In the genomic region with DNA sequence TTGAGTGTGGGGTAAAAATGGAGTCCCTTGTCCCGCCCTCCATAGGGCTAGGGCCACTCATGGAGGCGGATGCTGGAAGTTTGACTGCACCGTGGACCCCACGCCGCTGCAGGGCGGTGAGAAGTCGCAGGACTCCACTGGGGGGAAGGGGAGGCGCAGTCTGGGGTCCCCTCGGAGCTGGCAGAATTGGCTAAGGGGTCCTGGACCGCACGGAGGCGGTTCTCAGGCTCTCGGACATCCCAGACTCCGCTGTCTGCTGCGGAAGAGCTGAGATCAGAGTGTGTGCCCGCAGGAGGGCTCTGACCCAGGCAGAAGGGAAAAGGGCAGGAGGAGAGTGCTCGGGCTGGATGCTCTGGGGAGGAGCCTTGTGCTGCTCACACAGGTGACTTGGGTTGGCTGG, we compare ENCODE assay signal across 9 mouse cellular contexts. TPM values are rescaled to one million over a fixed set of nuclear protein-coding genes. Genes with fewer than 3 reads are reported as not detected.
DNase-seq lines count a peak whose midpoint lies in the region; ATAC-seq and TF ChIP-seq lines count a peak whose summit lies in the region.
"Had no signal": no experiment of that assay in that cellular context is flagged by ENCODE, and none has a peak within 500 bp of the region (broad histone marks: within the 10 kb centered on the region; RNA-seq: fewer than 3 reads in every experiment).

No protein-coding gene starts in this region.

- DNase-seq in heart, postnatal 14 days, result no peak
- DNase-seq in ES-CJ7 (ENCODE audit: low read depth, low spot score), result peak; percentile 36
- DNase-seq in liver, postnatal 0 days, result no peak
- DNase-seq in right cerebral cortex, postnatal 25 days, result no peak
- no peak for DNase-seq in left cerebral cortex, postnatal 25 days (ENCODE audit: low spot score in 2 of 2)
- no peak for DNase-seq in thymus, adult 18-20 months
- DNase-seq: adrenal gland, postnatal 10 days had no signal

- no peaks in the 10 kb centered on the region for H3K9me3 ChIP-seq in heart, embryonic 12.5 days (replicated peaks)
- no peaks in the 10 kb centered on the region for H3K9me3 ChIP-seq in liver, postnatal 0 days (ENCODE audit: low read length)

- peak; percentile 33; the same call in 1 of the 2 replicates for ATAC-seq in heart, embryonic 12.5 days (ENCODE audit: insufficient number of reproducible peaks, low FRiP score)
- ATAC-seq in granulocyte monocyte progenitor cell, adult 5-6 weeks (replicated peaks; ENCODE audit: poor library complexity, severe bottlenecking), result peak; percentile 40
- no peak for ATAC-seq in liver, postnatal 0 days

- peak overlapping the region; percentile 80 for H3K4me2 ChIP-seq in heart, embryonic 12.5 days
- H3K4me2 ChIP-seq in liver, postnatal 0 days (ENCODE audit: low read depth, low read length), result peak overlapping the region; percentile 54

- intact Hi-C loops in heart, postnatal 14 days (cut with DNase I), result no loop called here
- intact Hi-C loops in left cerebral cortex, postnatal 25 days (cut with DNase I), result no loop called here

- H3K36me3 ChIP-seq in heart, embryonic 12.5 days, result no peaks in the 10 kb centered on the region
- H3K36me3 ChIP-seq in liver, postnatal 0 days (replicated peaks; ENCODE audit: insufficient read depth, low read length), result no peaks in the 10 kb centered on the region

- H3K27me3 ChIP-seq in heart, embryonic 12.5 days (replicated peaks), result peaks cover 15% of the 10 kb centered on the region
- peaks cover 4% of the 10 kb centered on the region; the same call in 1 of the 2 replicates for H3K27me3 ChIP-seq in liver, postnatal 0 days (ENCODE audit: insufficient read depth, low read length)

- H3K4me3 ChIP-seq in heart, embryonic 12.5 days, result peak overlapping the region; percentile 49
- peak overlapping the region; percentile 30 for H3K4me3 ChIP-seq in liver, postnatal 0 days (ENCODE audit: low read depth, low read length)

- peak overlapping the region; percentile 65; the same call in 1 of the 2 replicates for H3K9ac ChIP-seq in heart, embryonic 12.5 days
- 0 out of 2 replicates have a peak overlapping the region, but pooled peaks have one; percentile 21 for H3K9ac ChIP-seq in liver, postnatal 0 days (replicated peaks)

- no peak overlapping the region for H3K27ac ChIP-seq in heart, embryonic 12.5 days (ENCODE audit: poor library complexity, severe bottlenecking)
- H3K27ac ChIP-seq in liver, postnatal 0 days (ENCODE audit: low read depth), result no peak overlapping the region

- no peak for TF ChIP-seq EP300 in liver, postnatal 0 days (IDR thresholded peaks at IDR 0.05; ENCODE audit: low read depth)

- WGBS in heart, embryonic 12.5 days, result 4% methylated on average over 17 of the region's 17 CpGs
- 7% methylated on average over 17 of the region's 17 CpGs for WGBS in liver, postnatal 0 days (ENCODE audit: insufficient replicate concordance)

- peaks cover 24% of the 10 kb centered on the region for H3K4me1 ChIP-seq in heart, embryonic 12.5 days (replicated peaks)
- H3K4me1 ChIP-seq in liver, postnatal 0 days (ENCODE audit: insufficient read depth), result peaks cover 5% of the 10 kb centered on the region

- TF ChIP-seq CTCF in liver, postnatal 0 days (IDR thresholded peaks at IDR 0.05; ENCODE audit: low read depth), result no peak

RNA-seq across cellular contexts. Expression of a gene that starts 17.7 kb away (rescaled TPM):
- polyA plus RNA-seq in heart, embryonic 12.5 days (2016; fragmentation: Nextera tagmentation; extraction: Ambion mirVana), result 2.8 and 3.8 TPM in 2 replicates
- total RNA-seq in heart, postnatal 14 days (2021), result under 1 TPM; 0.24 to 0.78 TPM
- not detected in 2 replicates for total RNA-seq in granulocyte monocyte progenitor cell, adult 5-6 weeks (2014; fragmentation: Nextera tagmentation)
- total RNA-seq in granulocyte monocyte progenitor cell, adult 5-6 weeks (2017), result 0.69 TPM in 1 of 2 replicates, not detected in the other
- 0.15 and 0.18 TPM in 2 replicates for polyA plus RNA-seq in liver, postnatal 0 days (2015; fragmentation: Nextera tagmentation; extraction: Ambion mirVana)
- 1 to 10 TPM in 1 of 2 experiments, under 1 TPM in 1; 0.39 to 1.3 TPM for total RNA-seq in left cerebral cortex, postnatal 25 days (2021)

RNA-seq across cellular contexts. Expression of a gene that starts 31.1 kb away (rescaled TPM):
- polyA plus RNA-seq in heart, embryonic 12.5 days (2016; fragmentation: Nextera tagmentation; extraction: Ambion mirVana), result 23.2 and 23.9 TPM in 2 replicates
- 10 to 100 TPM in 1 of 2 experiments, 1 to 10 TPM in 1; 9.7 to 10.7 TPM for total RNA-seq in heart, postnatal 14 days (2021)
- total RNA-seq in granulocyte monocyte progenitor cell, adult 5-6 weeks (2014; fragmentation: Nextera tagmentation), result 1.9 and 7.3 TPM in 2 replicates
- 18.9 and 19.4 TPM in 2 replicates for total RNA-seq in granulocyte monocyte progenitor cell, adult 5-6 weeks (2017)
- polyA plus RNA-seq in liver, postnatal 0 days (2015; fragmentation: Nextera tagmentation; extraction: Ambion mirVana), result 1.9 and 2.5 TPM in 2 replicates
- 10 to 100 TPM; 61.3 to 67.4 TPM for total RNA-seq in left cerebral cortex, postnatal 25 days (2021)
